Mouse (Mus musculus): ENCODE results near the gene Proser2.

DNA sequence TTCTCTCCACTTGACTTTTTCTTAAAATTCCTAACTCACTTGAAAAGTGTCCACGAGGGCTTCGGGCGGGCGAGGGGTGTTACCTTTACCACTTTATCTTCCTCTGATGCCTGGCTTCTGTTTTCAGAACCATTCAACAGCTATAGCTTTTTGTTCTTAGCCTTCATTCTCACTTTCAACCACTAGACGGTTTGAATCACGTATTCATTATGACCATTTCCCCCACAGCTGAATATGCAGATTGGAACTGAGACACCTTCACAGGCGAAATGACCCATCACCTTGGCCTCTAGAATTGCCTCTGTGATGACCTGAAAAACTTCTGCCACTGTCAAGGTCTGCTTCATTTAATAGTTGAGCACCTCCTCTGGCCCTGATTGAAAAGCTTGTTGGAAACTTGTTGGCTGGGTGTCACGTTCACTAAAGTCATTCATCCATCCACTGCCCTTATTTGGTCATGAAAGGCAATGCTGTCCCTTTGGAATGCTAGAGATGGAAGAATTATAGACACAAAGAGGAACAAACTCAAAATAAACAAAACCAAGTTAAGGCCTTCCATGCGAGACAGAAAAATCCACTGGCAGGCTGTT lies 10.7 kb upstream of the Proser2 start:
- TF ChIP-seq CTCF (IDR thresholded peaks at IDR 0.05; ENCODE audit: low read depth) (no peak), EP300 (IDR thresholded peaks at IDR 0.05; ENCODE audit: low read depth) (no peak)
